Mouse (Mus musculus): Measurements from ENCODE around the gene Zbtb44.

DNA sequence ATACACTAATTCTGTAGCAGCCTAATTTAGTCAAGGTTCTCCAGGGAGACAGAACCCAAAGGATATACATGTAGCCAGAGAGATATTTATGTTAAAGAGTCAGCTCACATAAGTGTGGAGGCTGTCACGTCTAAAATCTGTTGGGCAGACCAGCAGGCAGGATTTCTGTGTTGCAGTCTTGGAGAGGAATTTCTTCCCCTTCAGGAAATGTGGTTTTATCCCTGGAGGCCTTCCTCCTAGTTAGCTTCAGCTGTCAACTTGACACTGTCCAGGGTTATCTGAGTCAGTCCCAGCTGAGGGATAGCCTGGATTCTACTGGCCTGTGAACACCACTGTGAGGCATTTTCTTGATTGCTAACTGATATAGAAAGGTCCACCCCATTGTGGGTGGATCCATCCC, 18.9 kb upstream of the Zbtb44 start:
- TF ChIP-seq CTCF (IDR thresholded peaks at IDR 0.05; ENCODE audit: control insufficient read depth, insufficient read depth, low read length) (no peak), POLR2A (IDR thresholded peaks at IDR 0.05; ENCODE audit: borderline replicate concordance, control insufficient read depth, low read depth, low read length) (no peak)

All from bone marrow, adult 2 months (tissue).